Mouse (Mus musculus): ENCODE data around the gene Tk1.
"Not testable (repeated sequence)": the region's sequence is repeated elsewhere in the genome, so short reads cannot be mapped to it uniquely, and the experiment has no call there.

Tk1 gene

GRCm38 (mm10) chr11:117792281-117792888 is 33.5 kb downstream of the Tk1 start:
- DNase-seq (ENCODE audit: extremely low read depth, low read depth): no peak

DNA sequence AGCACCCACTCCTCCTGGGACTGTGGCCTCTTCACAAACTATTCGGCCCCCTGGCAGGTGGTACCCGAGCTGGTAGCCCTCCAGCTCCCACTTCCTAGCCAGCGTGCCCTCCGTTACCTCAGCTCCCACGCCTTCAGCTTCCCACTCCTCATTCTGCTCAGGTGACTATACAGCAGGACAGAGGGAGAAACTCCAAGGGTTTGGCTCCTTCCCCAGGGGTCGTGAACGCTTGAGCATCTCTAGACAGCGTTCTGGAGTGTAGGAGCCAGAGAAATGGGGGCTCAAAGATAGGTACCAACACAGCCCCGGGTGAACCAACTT is 34.5 kb downstream of the Tk1 start:
- DNase-seq (ENCODE audit: extremely low read depth, low read depth): no peak

DNA sequence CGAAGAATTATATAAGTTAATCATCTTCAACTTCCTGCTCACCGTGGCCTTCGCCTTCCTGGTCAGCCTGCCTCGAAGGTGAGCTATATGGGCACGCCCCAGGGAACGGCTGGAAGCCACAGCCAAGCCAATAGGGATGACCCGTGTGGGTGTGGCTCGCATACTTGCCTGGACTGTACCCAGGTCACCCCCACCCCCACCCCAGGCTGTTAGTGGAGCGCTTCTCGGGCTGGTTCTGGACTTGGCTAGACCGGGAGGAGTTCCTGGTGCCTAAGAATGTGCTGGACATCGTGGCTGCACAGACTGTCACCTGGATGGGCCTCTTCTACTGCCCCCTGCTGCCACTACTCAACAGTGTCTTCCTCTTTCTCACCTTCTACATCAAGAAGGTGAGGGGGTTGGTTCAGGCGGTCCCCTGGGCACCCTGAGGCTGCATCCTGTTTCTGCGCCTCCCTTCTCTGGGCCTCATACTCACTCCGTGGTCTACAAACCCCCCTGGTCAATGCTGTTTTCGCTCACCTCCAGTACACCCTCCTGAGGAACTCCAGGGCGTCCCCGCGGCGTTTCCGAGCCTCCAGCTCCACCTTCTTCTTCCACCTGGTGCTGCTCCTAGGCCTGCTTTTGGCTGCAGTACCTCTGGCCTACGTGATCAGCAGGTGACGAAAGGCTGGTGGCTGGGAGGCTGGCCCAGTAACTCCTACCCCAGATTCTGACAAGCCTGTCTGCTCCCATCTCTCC is 35.0 kb downstream of the Tk1 start:
- DNase-seq (ENCODE audit: extremely low read depth, low read depth): no peak

DNA sequence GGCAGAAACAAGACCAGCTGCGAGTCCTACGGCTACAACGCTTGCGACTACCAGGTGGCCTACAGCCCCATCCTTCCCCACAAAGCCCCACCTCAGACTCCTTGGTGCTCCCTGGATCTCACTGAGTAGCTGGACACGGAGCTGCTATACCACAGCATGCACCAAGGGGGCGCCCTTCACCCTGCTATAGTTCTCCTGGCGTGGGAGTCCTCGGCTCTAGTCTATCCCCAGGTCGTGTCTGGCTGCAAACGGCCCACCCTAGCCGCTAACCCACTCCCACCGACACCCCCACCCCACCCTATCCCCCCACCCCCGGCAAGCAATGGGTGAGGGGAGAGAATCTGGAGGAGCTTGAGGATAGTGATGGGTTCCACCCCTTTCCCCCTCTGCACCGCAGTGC is 35.6 kb downstream of the Tk1 start:
- DNase-seq (ENCODE audit: extremely low read depth, low read depth): no peak

- not testable (repeated sequence) for DNase-seq (ENCODE audit: extremely low read depth, low read depth)
These were observed 37.4 kb downstream of the Tk1 start for GRCm38 (mm10) chr11:117788481-117788880.

DNA sequence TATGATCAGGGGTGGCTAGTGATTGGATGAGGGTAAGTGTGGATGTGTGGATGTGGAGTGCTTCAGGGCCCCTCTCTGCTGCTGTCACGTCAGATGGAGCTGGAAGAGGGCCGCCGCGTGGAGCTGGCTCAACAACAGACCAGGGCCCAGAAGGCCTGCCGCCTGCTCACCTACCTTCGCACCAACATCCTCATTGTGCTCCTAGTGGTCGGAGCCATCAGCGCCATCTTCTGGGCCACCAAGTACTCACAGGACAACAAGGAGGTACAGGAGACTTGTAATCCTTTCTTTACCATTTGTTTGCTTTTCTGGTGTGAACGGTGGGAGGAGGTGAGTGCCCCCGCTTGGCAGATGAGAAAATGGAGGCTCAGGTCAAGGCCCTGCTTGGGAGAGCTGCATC is 39.6 kb downstream of the Tk1 start:
- DNase-seq (ENCODE audit: extremely low read depth, low read depth): no peak

DNA sequence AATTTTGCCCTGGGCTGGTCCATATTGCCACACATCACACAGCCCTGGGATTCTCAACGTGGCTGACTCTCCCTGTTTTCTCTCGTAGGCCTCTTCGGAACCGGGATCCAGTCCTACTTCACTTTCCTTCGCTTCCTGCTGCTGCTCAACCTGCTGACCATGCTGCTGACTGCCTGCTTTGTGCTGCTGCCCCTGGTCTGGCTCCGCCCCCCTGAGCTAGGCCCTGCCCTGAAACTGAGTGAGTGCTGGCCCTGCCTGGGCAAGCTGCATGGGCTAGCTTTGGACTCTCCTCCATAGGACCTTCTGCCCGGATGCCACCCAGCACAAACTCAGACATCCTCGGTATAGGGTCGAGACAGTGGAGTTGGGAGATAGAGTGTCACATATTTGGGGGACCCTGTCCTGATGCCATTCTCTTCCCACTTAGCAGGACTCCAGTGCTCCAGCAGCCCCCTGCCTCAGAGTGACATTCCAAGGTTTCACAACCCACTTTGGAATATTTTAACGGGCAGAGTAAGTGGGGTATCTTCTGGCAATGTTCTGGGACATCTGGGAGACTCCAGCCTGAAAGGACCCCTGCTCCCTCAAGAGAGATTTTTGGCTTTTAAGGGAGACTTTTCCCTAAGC is 42.1 kb downstream of the Tk1 start:
- no peak for DNase-seq (ENCODE audit: extremely low read depth, low read depth)

GRCm38 (mm10) chr11:117783089-117783488 is 42.8 kb downstream of the Tk1 start:
- DNase-seq (ENCODE audit: extremely low read depth, low read depth): no peak

DNA sequence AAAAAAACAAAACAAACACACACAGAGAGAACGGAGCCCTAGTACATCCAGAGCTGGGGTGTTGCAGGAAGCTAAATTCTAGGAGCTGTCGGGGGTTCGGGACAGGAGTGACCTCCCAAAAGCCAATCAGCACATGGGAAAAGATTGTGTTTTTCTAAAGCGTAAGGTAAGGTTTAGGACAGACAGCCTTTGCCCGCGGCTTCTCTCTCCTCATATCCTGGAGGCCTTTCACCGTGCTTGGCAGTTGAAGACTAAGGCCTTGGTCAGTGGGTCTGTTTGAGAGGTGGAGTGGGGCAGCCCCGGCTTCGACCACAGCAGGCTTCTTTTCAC is 43.2 kb downstream of the Tk1 start:
- DNase-seq (ENCODE audit: extremely low read depth, low read depth): no peak

DNA sequence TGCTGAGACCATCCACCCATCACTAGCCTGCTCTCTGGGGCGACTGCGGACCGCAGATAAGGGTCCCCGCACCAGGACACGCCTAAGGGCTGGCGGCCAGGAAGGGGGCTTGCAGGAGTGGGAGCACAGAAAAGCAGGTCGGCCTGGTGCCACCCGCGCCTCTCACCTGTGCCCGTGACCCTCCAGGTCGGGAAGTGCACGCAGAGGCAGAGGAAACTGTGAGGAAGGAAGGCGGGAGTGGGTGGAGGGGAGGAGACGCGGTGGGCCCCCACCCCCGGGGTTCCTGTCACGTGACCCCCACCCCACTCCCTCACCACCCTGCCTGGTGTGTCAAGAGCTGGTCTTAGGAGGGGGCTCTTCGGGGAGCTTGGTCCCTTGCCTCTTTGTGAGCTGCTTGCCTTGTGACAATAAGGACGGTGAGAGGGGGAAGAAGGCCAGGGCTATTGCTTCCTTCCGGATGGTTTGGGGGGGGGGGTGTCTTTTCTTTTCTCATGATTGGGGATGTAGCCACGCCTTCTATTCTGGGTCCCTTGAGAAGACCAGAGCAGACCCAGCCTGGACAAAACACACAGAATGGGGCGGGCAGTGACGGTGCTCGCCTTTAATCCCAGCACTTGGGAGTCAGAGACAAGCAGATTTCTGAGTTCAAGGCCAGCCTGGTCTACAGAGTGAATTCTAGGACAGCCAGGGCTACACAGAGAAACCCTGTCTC is 43.7 kb downstream of the Tk1 start, which contains the start of the genes Tmc8 and Tmc6:
Gene Tmc8 (plus strand): TSS at position 84 of the 712 bp plus-strand sequence.
Gene Tmc6 (minus strand): TSS at position 206 of the 712 bp plus-strand sequence.
- no peak for DNase-seq (ENCODE audit: extremely low read depth, low read depth)

DNA sequence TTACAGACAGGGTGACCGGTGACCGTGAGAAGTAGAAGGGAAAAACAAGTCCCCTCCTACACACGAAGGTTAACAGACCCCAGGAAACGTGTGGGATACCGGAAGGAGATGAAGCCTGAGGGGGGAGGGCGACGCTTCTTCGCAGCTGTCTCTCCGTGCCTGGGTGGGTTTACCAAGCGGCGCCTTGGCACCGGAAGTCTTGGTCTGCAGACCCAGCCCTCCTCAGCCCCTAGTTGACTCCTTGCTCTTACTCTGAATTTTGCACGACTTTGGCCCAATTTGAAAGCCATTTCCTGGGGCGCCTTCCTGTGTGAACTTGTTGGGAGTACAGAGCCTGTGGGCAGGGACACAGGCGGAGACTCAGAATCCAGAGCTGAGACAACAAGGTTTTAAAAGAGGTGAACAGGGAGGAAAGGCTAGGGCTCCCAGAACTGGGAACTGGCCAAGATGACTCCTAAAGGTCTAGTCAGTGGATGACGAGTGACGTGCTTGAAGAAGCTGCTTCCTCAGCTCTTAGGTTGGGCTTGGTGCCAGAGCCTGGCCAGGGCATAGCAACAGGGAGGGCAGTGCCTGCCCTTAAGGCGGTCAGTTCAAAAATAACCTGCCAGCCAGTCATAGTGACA is 44.6 kb downstream of the Tk1 start:
- no peak for DNase-seq (ENCODE audit: extremely low read depth, low read depth)

- DNase-seq (ENCODE audit: extremely low read depth, low read depth): peak; percentile 94
These were observed 45.2 kb downstream of the Tk1 start for GRCm38 (mm10) chr11:117780582-117781111.

DNA sequence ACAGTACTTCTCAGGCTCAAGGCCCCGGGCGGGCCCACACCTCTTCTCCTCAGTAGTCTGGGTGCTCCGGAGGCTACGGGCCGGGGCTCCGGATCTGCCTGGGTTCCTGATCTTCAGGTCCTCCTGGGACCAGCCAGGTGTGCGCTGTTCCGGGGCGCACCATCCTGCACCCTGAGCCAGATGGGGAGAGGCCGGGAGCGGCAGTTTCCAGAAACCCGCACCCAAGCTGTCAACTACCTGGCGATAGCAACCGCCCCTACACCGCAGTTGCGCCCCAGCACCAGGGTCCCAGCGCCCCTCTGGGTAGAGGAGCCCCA is 45.7 kb downstream of the Tk1 start:
- DNase-seq (ENCODE audit: extremely low read depth, low read depth): no peak

GRCm38 (mm10) chr11:117779434-117780198 is 46.3 kb downstream of the Tk1 start:
- no peak for DNase-seq (ENCODE audit: extremely low read depth, low read depth)

DNA sequence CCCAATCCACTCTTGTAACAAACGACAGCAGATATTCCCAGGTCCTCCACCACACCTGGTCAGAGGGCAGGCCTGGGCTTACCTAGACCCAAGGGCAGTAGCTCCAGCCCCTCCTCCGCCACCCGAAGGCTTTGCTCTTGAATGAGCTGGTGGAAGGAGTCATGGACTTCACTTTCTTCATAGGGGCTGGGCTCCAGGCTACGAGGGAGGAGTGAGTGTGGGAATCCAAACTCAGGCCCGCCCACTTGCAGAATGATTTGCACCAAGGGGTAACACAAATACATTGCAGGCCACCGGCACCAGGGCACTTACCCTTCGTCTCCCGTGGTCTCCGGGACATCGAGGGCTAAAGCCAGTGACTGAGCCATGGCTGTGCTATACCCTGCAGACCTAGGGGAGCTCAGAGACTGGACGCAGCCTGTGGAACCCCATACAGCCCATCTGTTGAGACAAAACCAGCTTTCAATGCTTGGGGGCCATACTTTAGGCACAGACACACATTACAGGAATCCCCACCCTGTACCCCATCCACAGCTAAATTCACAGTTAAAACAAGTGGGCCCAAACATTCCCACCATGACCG is 47.0 kb downstream of the Tk1 start:
- no peak for DNase-seq (ENCODE audit: extremely low read depth, low read depth)

GRCm38 (mm10) chr11:117778031-117778430 is 47.9 kb downstream of the Tk1 start:
- DNase-seq (ENCODE audit: extremely low read depth, low read depth): no peak

DNA sequence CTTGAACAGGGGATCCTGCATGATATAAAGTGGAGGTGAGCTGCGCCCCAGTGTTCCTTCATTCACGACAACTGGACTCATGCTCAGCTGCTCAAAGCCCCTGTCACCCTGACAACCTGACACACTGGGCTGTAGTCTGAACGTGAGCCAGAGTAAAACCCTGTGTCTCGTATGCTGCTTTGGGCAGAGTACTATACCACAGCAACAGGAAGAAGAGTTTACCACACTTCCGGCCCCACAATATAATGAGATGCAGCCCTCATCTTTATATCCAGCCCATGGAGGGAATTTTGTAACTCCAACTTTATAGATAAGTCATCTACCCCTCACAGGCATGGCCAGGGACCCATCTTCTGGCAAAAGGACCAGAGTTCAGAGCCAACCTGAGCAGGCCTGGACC is 48.8 kb downstream of the Tk1 start:
- no peak for DNase-seq (ENCODE audit: extremely low read depth, low read depth)

GRCm38 (mm10) chr11:117776085-117776792 is 49.7 kb downstream of the Tk1 start:
- no peak for DNase-seq (ENCODE audit: extremely low read depth, low read depth)

GRCm38 (mm10) chr11:117775540-117775939 is 50.4 kb downstream of the Tk1 start:
- DNase-seq (ENCODE audit: extremely low read depth, low read depth): no peak

GRCm38 (mm10) chr11:117774925-117775324 is 51.0 kb downstream of the Tk1 start:
- no peak for DNase-seq (ENCODE audit: extremely low read depth, low read depth)
